Mouse (Mus musculus): Measurements from ENCODE around the gene Rab3c. TPM values are rescaled to one million over a fixed set of nuclear protein-coding genes. Genes with fewer than 3 reads are reported as not detected.

The Rab3c gene
- polyA plus RNA-seq (2016; fragmentation: Nextera tagmentation; extraction: Ambion mirVana), result not detected in 2 replicates

GRCm38 (mm10) chr13:110280563-110281144 is at the start of gene Rab3c:
Gene Rab3c, minus strand, starts transcription at chr13:110280996.
- no peak for ATAC-seq

GRCm38 (mm10) chr13:110318746-110319145 is 38.0 kb upstream of the Rab3c start:
- H3K4me1 ChIP-seq, result no peaks in the 10 kb centered on the region
- no peak overlapping the region for H3K4me3 ChIP-seq
- WGBS (ENCODE audit: insufficient replicate concordance), result 45% methylated on average over 4 of the region's 4 CpGs
- no peak overlapping the region for H3K9ac ChIP-seq
- H3K27ac ChIP-seq, result no peak overlapping the region
- ATAC-seq, result no peak
- H3K36me3 ChIP-seq, result no peaks in the 10 kb centered on the region
- no peaks in the 10 kb centered on the region for H3K9me3 ChIP-seq (replicated peaks)
- H3K27me3 ChIP-seq (replicated peaks), result no peaks in the 10 kb centered on the region
- H3K4me2 ChIP-seq, result no peak overlapping the region

More at GRCm38 (mm10) chr13:110280563-110281144, at the start of gene Rab3c:
- Histone ChIP-seq H3K9me3 (replicated peaks) (no peaks in the 10 kb centered on the region), H3K27ac (no peak within 1 kb of the TSS), H3K4me2 (peak within 1 kb of the TSS; percentile 61), H3K9ac (no peak within 1 kb of the TSS), H3K36me3 (no peaks in the 10 kb centered on the region), H3K4me1 (0 out of 2 replicates have a peak, but pooled peaks cover 4% of the 10 kb centered on the region), H3K4me3 (peak within 1 kb of the TSS; percentile 38), H3K27me3 (replicated peaks) (peaks cover 22% of the 10 kb centered on the region)
- WGBS (ENCODE audit: insufficient replicate concordance), result 6% methylated on average over 20 of the region's 20 CpGs

DNA sequence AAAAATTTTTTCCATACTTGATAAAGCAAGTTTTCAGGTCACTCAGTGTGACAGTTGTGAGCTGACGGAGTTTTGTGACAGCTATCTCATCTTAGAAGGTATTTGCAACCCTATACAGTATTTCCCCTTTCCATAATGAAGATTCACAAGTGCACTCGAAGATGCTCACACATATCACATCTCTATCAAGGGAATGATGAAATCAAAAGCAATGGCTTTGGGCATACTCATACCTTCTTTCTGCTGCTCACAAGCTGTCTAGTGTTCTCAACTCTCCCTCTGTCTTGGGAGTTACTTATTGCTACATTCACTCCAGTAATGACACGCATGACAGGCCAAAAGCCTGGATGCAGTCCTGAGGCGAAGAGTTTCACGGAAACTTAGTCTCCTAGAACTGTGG is 26.4 kb upstream of the Rab3c start:
- H3K4me2 ChIP-seq, result no peak overlapping the region
- H3K4me3 ChIP-seq, result no peak overlapping the region
- ATAC-seq, result no peak
- no peaks in the 10 kb centered on the region for H3K9me3 ChIP-seq (replicated peaks)
- no peak overlapping the region for H3K9ac ChIP-seq
- no peaks in the 10 kb centered on the region for H3K27me3 ChIP-seq (replicated peaks)
- H3K27ac ChIP-seq, result no peak overlapping the region
- 59% methylated on average over 5 of the region's 5 CpGs for WGBS (ENCODE audit: insufficient replicate concordance)
- no peaks in the 10 kb centered on the region for H3K36me3 ChIP-seq
- no peaks in the 10 kb centered on the region for H3K4me1 ChIP-seq

- Histone ChIP-seq H3K9ac (no peak overlapping the region), H3K27me3 (replicated peaks) (no peaks in the 10 kb centered on the region), H3K36me3 (no peaks in the 10 kb centered on the region), H3K27ac (no peak overlapping the region), H3K4me3 (no peak overlapping the region), H3K4me2 (no peak overlapping the region), H3K9me3 (replicated peaks) (no peaks in the 10 kb centered on the region), H3K4me1 (peaks cover 3% of the 10 kb centered on the region; the same call in 1 of the 2 replicates)
- 17% methylated on average over 4 of the region's 4 CpGs for WGBS (ENCODE audit: insufficient replicate concordance)
- ATAC-seq, result no peak
Observed at GRCm38 (mm10) chr13:110297112-110297511, 16.3 kb upstream of the Rab3c start.

GRCm38 (mm10) chr13:110288499-110288898 is 7.7 kb upstream of the Rab3c start:
- 37% methylated on average over 3 of the region's 3 CpGs for WGBS (ENCODE audit: insufficient replicate concordance)
- no peak overlapping the region for H3K27ac ChIP-seq
- H3K4me1 ChIP-seq, result no peaks in the 10 kb centered on the region
- no peaks in the 10 kb centered on the region for H3K27me3 ChIP-seq (replicated peaks)
- no peak overlapping the region for H3K4me3 ChIP-seq
- H3K9ac ChIP-seq, result no peak overlapping the region
- no peaks in the 10 kb centered on the region for H3K36me3 ChIP-seq
- no peaks in the 10 kb centered on the region for H3K9me3 ChIP-seq (replicated peaks)
- no peak overlapping the region for H3K4me2 ChIP-seq
- ATAC-seq, result no peak

GRCm38 (mm10) chr13:110283781-110284180 is 3.0 kb upstream of the Rab3c start:
- peaks cover 22% of the 10 kb centered on the region for H3K27me3 ChIP-seq (replicated peaks)
- no peaks in the 10 kb centered on the region for H3K9me3 ChIP-seq (replicated peaks)
- no peak overlapping the region for H3K27ac ChIP-seq
- H3K4me3 ChIP-seq, result no peak overlapping the region
- 58% methylated on average over 4 of the region's 4 CpGs for WGBS (ENCODE audit: insufficient replicate concordance)
- H3K36me3 ChIP-seq, result no peaks in the 10 kb centered on the region
- no peak for ATAC-seq
- H3K9ac ChIP-seq, result no peak overlapping the region
- 0 out of 2 replicates have a peak, but pooled peaks cover 4% of the 10 kb centered on the region for H3K4me1 ChIP-seq
- no peak overlapping the region for H3K4me2 ChIP-seq

GRCm38 (mm10) chr13:110280028-110280562 is 701 bp downstream of the Rab3c start:
- peak overlapping the region; percentile 38 for H3K4me3 ChIP-seq
- 2% methylated on average over 24 of the region's 24 CpGs for WGBS (ENCODE audit: insufficient replicate concordance)
- ATAC-seq, result peak; percentile 71
- no peak overlapping the region for H3K9ac ChIP-seq
- H3K36me3 ChIP-seq, result no peaks in the 10 kb centered on the region
- no peaks in the 10 kb centered on the region for H3K9me3 ChIP-seq (replicated peaks)
- H3K27ac ChIP-seq, result no peak overlapping the region
- peak overlapping the region; percentile 61 for H3K4me2 ChIP-seq
- peaks cover 22% of the 10 kb centered on the region for H3K27me3 ChIP-seq (replicated peaks)
- 0 out of 2 replicates have a peak, but pooled peaks cover 4% of the 10 kb centered on the region for H3K4me1 ChIP-seq

GRCm38 (mm10) chr13:110278976-110279736 is 1.6 kb downstream of the Rab3c start:
- Histone ChIP-seq H3K27ac (no peak overlapping the region), H3K4me1 (0 out of 2 replicates have a peak, but pooled peaks cover 4% of the 10 kb centered on the region), H3K9me3 (replicated peaks) (no peaks in the 10 kb centered on the region), H3K9ac (no peak overlapping the region), H3K4me3 (no peak overlapping the region), H3K27me3 (replicated peaks) (peaks cover 22% of the 10 kb centered on the region), H3K4me2 (no peak overlapping the region; the same call in 1 of the 2 replicates), H3K36me3 (no peaks in the 10 kb centered on the region)
- WGBS (ENCODE audit: insufficient replicate concordance), result 47% methylated on average over 9 of the region's 9 CpGs
- ATAC-seq, result no peak

DNA sequence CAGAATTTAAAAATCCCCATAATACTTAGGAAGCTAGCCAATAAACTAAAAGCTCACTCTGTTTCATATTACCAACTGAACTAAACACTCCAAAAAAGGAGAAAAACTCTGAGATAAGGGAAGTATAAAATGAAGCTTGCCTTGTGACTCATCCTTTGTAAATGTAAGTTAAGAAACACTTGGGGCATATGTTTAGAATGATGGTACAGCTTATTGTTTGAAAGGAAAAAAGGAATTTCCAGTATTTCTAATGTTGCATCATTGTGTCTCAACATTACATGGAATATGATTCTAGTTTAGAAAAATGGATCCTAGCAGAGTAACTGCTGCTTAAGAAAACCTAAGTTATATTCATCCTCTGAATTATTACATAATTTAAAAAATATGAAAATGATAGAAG is 3.1 kb downstream of the Rab3c start:
- no peak overlapping the region for H3K9ac ChIP-seq
- H3K4me2 ChIP-seq, result no peak overlapping the region
- H3K4me1 ChIP-seq, result 0 out of 2 replicates have a peak, but pooled peaks cover 4% of the 10 kb centered on the region
- H3K4me3 ChIP-seq, result no peak overlapping the region
- no peak for ATAC-seq
- H3K36me3 ChIP-seq, result no peaks in the 10 kb centered on the region
- no peak overlapping the region for H3K27ac ChIP-seq
- H3K27me3 ChIP-seq (replicated peaks), result peaks cover 22% of the 10 kb centered on the region
- no peaks in the 10 kb centered on the region for H3K9me3 ChIP-seq (replicated peaks)

DNA sequence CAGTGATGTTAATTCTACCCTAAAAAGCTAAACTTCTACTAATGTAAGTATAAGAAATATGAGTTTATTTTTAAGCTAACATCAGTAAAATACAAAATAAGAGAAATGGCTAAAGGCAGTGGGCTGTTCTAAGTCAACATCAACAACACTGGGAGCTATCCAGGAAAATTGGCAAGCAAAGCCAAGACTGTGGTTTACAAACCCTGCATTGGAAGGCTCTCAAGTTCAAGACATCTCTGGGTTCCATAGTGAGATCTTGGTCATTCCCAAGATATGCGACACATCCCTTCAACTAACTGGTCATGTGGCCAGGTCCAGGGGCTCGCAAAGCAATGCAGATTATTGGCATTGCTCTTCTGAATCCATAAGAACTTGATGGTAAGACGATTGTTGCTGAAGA is 5.3 kb downstream of the Rab3c start:
- no peaks in the 10 kb centered on the region for H3K9me3 ChIP-seq (replicated peaks)
- WGBS (ENCODE audit: insufficient replicate concordance), result 61% methylated on average over 3 of the region's 3 CpGs
- no peak for ATAC-seq

DNA sequence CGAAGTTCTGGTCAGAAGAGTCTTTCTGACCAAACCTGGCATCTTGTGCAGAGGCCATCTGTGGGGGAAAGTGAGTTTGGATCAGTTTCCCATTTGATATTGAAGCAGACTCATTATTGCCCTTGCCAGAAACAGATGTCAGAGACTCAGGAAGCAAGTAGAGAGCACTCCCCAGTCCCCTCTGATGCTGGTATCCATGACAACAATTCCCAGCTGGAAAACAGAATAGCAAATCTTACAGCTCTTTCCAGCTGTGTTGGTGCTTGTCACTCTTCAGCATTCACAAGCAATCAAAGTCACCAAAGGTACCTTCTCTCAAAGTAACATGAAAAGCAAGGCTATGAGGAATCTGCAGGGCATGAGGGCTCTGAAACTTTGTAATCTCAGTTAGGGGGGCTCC is 20.1 kb downstream of the Rab3c start:
- no peak overlapping the region for H3K4me2 ChIP-seq
- H3K4me1 ChIP-seq, result no peaks in the 10 kb centered on the region
- no peak overlapping the region for H3K27ac ChIP-seq
- ATAC-seq, result no peak
- WGBS (ENCODE audit: insufficient replicate concordance), result 38% methylated on average over 1 of the region's 1 CpGs
- H3K9ac ChIP-seq, result no peak overlapping the region
- no peaks in the 10 kb centered on the region for H3K9me3 ChIP-seq (replicated peaks)
- no peaks in the 10 kb centered on the region for H3K36me3 ChIP-seq
- no peaks in the 10 kb centered on the region for H3K27me3 ChIP-seq (replicated peaks)
- no peak overlapping the region for H3K4me3 ChIP-seq

More for the DNA sequence above, 5.3 kb downstream of the Rab3c start:
- peaks cover 10% of the 10 kb centered on the region for H3K27me3 ChIP-seq (replicated peaks)
- no peak overlapping the region for H3K27ac ChIP-seq
- H3K9ac ChIP-seq, result no peak overlapping the region
- no peak overlapping the region for H3K4me3 ChIP-seq
- no peak overlapping the region for H3K4me2 ChIP-seq
- H3K4me1 ChIP-seq, result no peaks in the 10 kb centered on the region
- no peaks in the 10 kb centered on the region for H3K36me3 ChIP-seq

DNA sequence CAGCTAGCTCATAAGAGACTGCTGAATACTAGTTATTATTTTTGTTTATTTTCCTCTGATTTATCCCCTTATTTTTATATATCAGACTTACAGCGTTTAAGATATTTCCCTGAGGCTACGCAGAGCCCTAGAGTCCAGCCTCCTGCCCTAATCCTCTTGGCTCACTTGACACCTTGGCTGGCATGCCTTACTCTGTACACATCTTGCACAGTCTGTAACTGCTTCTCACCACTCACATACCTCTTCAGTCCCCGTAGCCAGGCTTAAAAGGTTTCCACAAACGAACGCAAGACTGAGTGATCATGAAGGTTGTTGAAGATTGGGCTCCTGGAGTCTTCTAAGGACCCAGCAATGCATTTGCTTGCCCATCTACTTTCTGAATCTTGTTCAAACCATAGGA is 29.3 kb downstream of the Rab3c start:
- no peak for ATAC-seq
- Histone ChIP-seq H3K9ac (no peak overlapping the region), H3K27me3 (replicated peaks) (no peaks in the 10 kb centered on the region), H3K4me3 (no peak overlapping the region), H3K27ac (no peak overlapping the region), H3K9me3 (replicated peaks) (no peaks in the 10 kb centered on the region), H3K4me2 (no peak overlapping the region), H3K36me3 (no peaks in the 10 kb centered on the region), H3K4me1 (no peaks in the 10 kb centered on the region)
- WGBS (ENCODE audit: insufficient replicate concordance), result 74% methylated on average over 5 of the region's 5 CpGs

All from liver, embryonic 12.5 days (tissue).